Mouse (Mus musculus) limb, embryonic 14.5 days (tissue): ENCODE measurements around the gene Zmynd15. TPM values are rescaled to one million over a fixed set of nuclear protein-coding genes. Genes with fewer than 3 reads are reported as not detected.

Experiments used
- ATAC-seq: fragments of 200-750 bp; cut with Nextera tagmentation; 2 replicates; pipeline ENCODE4 v1.8.0; 2017; ENCODE audit warnings: low read depth, moderate number of reproducible peaks, moderate TSS enrichment; ENCODE audit not compliant: low FRiP score
- DNase-seq: peaks from one replicate; pipeline ENCODE4 v3.0.0-alpha.2; 2015; ENCODE audit warnings: low spot score
- H3K27ac ChIP-seq: fragments of 300-500 bp; sonication (generic); replicated peaks from 2 replicates; pipeline ENCODE4 v1.5.1; 2014; ENCODE audit warnings: low read depth, mild to moderate bottlenecking, low read length, moderate library complexity, mixed read lengths
- H3K27me3 ChIP-seq: fragments of 300-500 bp; sonication (generic); 2 replicates; pipeline ENCODE4 v1.6.1; 2014; ENCODE audit warnings: low read length, mixed read lengths; ENCODE audit not compliant: control insufficient read depth, insufficient read depth
- H3K36me3 ChIP-seq: fragments of 300-500 bp; sonication (generic); 2 replicates; pipeline ENCODE4 v1.6.1; 2014; ENCODE audit warnings: mild to moderate bottlenecking, low read length, moderate library complexity, mixed read lengths; ENCODE audit not compliant: control insufficient read depth, insufficient read depth
- H3K4me1 ChIP-seq: fragments of 300-500 bp; sonication (generic); 2 replicates; pipeline ENCODE4 v1.6.1; 2014; ENCODE audit warnings: antibody characterized with exemption, low read length, mixed read lengths; ENCODE audit not compliant: control insufficient read depth, insufficient read depth
- H3K4me2 ChIP-seq: fragments of 300-500 bp; sonication (generic); replicated peaks from 2 replicates; pipeline ENCODE4 v1.6.1; 2014; ENCODE audit warnings: low read depth, mild to moderate bottlenecking, low read length, moderate library complexity; ENCODE audit not compliant: severe bottlenecking
- H3K4me3 ChIP-seq: fragments of 300-500 bp; sonication (generic); replicated peaks from 2 replicates; pipeline ENCODE4 v1.5.1; 2014; ENCODE audit warnings: low read length
- H3K9ac ChIP-seq: fragments of 300-500 bp; sonication (generic); 2 replicates; pipeline ENCODE4 v1.6.1; 2014; ENCODE audit warnings: mild to moderate bottlenecking, low read depth, low read length, moderate library complexity; ENCODE audit not compliant: severe bottlenecking
- H3K9me3 ChIP-seq: fragments of 300-500 bp; sonication (generic); 2 replicates; pipeline ENCODE4 v1.6.1; 2016; ENCODE audit warnings: low read length; ENCODE audit not compliant: control insufficient read depth
- POLR2A ChIP-seq: fragments of 200-500 bp; IDR thresholded peaks from 2 replicates; pipeline ENCODE4 v1.8.0; 2012; ENCODE audit warnings: inconsistent platforms, mild to moderate bottlenecking, moderate library complexity, borderline replicate concordance; ENCODE audit not compliant: insufficient read depth, insufficient read length; ENCODE audit errors: extremely low read depth
- WGBS: fragments of 180-500 bp; shearing (Covaris S2); extraction: QIAGEN DNeasy Blood & Tissue Kit; methylation state at CpG from one replicate; pipeline ENCODE4 v1.1.7; 2014; 5-methylcytosine and 5-hydroxymethylcytosine counted together
- polyA plus RNA-seq, 2 experiments: library from polyadenylated mRNA; depleted of rRNA in 1 of 2; stranded (reverse) in 1 of 2; unstranded in 1 of 2; fragments of >200 nt; fragmentation: Nextera tagmentation in 1 of 2; extraction: Ambion mirVana in 1 of 2; gene quantifications; 2 replicates each; pipeline versions ENCODE4 v1.2.1 to v1.2.3; 2012 to 2014

Gene Zmynd15
- polyA plus RNA-seq, 2 experiments, result 0.92 to 1.1 TPM

DNA sequence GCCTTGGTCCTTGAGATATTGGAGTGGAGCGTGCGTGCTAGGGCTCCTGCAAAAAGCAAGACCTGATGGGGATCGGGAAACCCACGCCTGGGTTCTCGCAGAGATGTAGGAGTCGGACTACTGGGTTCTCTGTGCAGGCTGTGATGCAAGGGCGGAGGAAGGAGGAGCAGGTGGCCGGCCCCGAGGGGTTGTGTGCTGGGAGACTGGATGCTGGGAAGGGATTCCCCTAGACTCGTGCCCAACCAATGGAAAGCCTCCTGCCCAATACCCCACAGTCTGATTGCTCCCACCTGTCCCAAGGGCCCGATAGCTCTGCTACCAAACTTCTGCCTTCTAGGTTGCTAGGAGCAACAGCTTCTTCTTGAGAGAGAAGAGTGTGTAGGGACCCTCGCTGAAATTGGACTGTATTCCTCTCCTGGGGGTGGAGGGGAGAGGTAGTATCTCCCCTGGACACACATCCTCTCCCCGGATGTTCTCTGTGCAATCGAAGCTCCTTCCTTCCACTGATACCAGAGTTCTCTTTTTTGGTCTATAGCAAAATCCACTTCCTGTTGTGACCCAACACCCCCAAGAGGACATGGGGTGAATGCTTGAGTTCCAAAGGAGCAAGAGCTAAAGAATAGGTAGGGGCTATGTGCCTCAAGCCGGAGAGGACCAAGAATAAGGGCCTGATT, 26.2 kb upstream of the Zmynd15 start:
- Histone ChIP-seq H3K4me1 (peaks cover 17% of the 10 kb centered on the region), H3K9me3 (no peaks in the 10 kb centered on the region), H3K27me3 (no peaks in the 10 kb centered on the region), H3K4me2 (peak overlapping the region; percentile 74), H3K27ac (peak overlapping the region; percentile 68), H3K9ac (peak overlapping the region; percentile 87), H3K4me3 (peak overlapping the region; percentile 79), H3K36me3 (peaks cover 24% of the 10 kb centered on the region)
- no peak for TF ChIP-seq POLR2A
- peak; percentile 2; the same call in 1 of the 2 replicates for ATAC-seq
- WGBS, result 9% methylated on average over 15 of the region's 15 CpGs
- DNase-seq, result peak; percentile 12

DNA sequence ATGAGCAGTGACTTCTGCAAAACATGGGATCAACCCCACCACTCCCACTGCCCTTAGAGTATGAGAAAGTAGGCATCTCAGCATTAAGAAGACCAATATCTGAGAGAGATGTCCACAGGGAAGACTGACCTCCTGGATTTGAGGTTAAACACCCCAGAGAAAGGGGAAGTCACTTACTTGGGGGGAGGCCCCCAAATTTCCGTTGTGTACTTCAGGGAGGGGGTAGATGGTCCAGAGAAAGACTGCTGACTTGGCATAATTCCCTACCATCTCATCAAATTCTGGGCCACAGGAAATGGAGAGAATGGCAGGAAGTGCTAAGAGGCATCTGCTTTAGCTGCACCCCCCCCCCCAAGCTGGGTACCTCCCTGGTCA, 25.7 kb upstream of the Zmynd15 start:
- Histone ChIP-seq H3K4me3 (peak overlapping the region; percentile 79), H3K4me2 (peak overlapping the region; percentile 74), H3K27ac (no peak overlapping the region), H3K9me3 (no peaks in the 10 kb centered on the region), H3K4me1 (peaks cover 17% of the 10 kb centered on the region), H3K27me3 (no peaks in the 10 kb centered on the region), H3K9ac (no peak overlapping the region; the same call in 1 of the 2 replicates), H3K36me3 (peaks cover 29% of the 10 kb centered on the region)
- DNase-seq (no peak), ATAC-seq (no peak)
- 83% methylated on average over 1 of the region's 1 CpGs for WGBS
- TF ChIP-seq POLR2A, result no peak

DNA sequence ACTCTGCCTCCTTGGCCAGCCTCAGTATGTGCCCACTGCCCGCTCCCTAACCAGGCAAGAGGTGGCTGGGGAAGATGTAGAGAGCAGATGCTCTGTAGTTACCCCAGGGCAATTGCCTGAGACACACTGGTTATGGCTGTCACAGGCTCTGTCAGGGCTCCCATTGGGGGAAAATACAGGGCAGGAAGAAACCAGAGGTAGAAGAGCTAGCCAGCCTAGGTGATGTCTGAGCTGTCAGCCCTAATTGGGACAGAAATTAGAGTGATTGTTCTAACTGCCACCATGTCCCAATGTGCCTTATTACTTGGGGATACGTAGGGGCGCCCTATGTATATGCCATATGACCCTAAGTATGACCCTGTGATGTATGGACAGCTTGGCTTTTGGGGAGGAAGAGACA, 25.3 kb upstream of the Zmynd15 start:
- H3K27ac ChIP-seq, result no peak overlapping the region
- no peaks in the 10 kb centered on the region for H3K9me3 ChIP-seq
- no peak overlapping the region for H3K4me3 ChIP-seq
- DNase-seq (no peak), ATAC-seq (no peak)
- H3K9ac ChIP-seq, result no peak overlapping the region
- H3K36me3 ChIP-seq, result peaks cover 33% of the 10 kb centered on the region
- 97% methylated on average over 3 of the region's 3 CpGs for WGBS
- H3K27me3 ChIP-seq, result no peaks in the 10 kb centered on the region
- H3K4me1 ChIP-seq, result peaks cover 17% of the 10 kb centered on the region
- H3K4me2 ChIP-seq, result peak overlapping the region; percentile 74
- TF ChIP-seq POLR2A, result no peak

DNA sequence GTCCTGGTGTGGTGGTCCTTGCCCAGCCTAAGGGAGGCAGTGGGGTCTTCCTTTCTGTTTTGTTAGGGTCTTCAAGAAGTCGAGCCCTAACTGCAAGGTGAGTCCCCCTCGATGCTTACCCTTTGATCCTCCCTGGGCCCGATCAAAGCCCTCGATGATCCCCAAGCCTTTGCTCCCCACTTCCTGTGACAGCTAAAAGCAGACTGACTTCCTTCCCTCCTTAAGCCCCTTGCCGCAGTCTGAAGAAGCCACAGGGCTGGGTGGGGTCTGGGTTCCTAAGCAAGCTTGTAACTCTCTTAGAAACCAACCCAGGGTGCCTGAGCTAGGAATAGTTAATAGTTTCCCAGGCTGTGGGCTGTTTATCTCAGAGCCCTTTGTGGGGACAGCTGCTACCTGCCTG, 23.8 kb upstream of the Zmynd15 start:
- Histone ChIP-seq H3K9ac (peak overlapping the region; percentile 16; the same call in 1 of the 2 replicates), H3K27ac (no peak overlapping the region), H3K4me3 (no peak overlapping the region), H3K4me1 (peaks cover 17% of the 10 kb centered on the region), H3K27me3 (no peaks in the 10 kb centered on the region), H3K4me2 (no peak overlapping the region), H3K9me3 (no peaks in the 10 kb centered on the region), H3K36me3 (peaks cover 48% of the 10 kb centered on the region)
- DNase-seq, result no peak
- no peak for TF ChIP-seq POLR2A
- no peak for ATAC-seq
- 54% methylated on average over 4 of the region's 5 CpGs for WGBS

DNA sequence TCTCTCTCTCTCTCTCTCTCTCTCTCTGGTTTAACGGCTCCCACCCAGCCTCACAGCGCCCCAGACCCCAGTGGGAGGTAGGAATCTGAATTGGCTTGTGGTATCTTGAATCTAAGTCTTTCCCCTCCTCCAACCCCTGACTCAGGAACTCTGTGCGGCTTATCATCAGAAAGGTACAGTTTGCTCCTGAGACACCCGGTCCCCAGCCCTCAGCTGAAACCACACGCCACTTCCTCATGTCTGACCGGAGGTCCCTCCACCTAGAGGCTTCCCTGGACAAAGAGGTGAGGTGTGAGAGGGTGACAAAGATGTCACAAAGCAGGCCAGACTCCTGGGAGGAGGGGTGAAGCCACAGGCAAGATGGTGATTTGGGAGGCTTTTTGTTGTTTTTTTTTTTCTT, 21.8 kb upstream of the Zmynd15 start:
- ATAC-seq, result no peak
- H3K36me3 ChIP-seq, result peaks cover 55% of the 10 kb centered on the region

More for the DNA sequence above, 21.8 kb upstream of the Zmynd15 start:
- whole genome bisulfite sequencing, result 83% methylated on average over 6 of the region's 6 CpGs
- Histone ChIP-seq H3K4me3 (no peak overlapping the region), H3K27me3 (no peaks in the 10 kb centered on the region), H3K27ac (no peak overlapping the region), H3K4me1 (peaks cover 10% of the 10 kb centered on the region), H3K9ac (no peak overlapping the region), H3K4me2 (no peak overlapping the region), H3K9me3 (no peaks in the 10 kb centered on the region)
- no peak for TF ChIP-seq POLR2A
- no peak for DNase-seq
